Mouse (Mus musculus): ENCODE measurements around the gene Sec23b. TPM values are rescaled to one million over a fixed set of nuclear protein-coding genes. Genes with fewer than 3 reads are reported as not detected.

Sec23b gene
- polyA plus RNA-seq (2012; rRNA removed) = 36.8 and 36.9 TPM in 2 replicates

DNA sequence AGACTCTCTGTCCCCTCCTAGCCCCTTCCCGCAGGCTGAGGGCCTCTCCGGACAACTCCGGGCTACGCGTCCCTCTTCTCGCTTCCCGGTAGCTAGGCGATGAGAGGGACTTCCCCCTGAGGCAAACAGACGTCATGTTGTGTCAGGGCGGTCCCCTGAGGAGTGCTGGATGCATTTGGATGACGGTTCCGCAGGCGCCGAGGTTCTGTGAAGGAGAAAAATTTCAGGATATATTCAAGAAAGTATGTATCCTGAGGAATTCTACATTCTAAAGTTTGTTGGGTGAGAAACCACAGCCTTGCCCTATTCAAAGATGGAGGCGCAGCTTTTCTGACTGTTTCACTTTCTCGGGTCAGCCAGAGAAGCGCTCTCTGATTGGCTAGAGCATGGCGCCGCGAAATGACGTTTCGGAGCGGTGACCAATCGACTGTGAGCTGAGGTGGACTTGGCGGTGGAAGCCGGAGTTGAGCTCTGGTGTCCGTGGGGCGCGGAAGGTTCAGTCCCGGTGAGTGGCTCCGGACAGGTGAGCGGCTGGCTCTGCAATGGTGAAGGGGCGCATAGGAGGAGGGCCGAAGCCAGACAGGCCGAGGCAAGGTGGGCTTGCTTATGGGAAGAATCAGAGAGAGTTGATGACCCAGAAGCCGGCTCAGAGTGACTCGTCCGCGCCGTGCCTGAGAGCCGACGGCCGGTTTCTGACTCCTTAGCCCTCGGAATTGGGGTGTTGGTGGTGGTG is at the start of gene Sec23b:
Gene Sec23b (plus strand): TSS at position 410 of the 733 bp plus-strand sequence.

DNA sequence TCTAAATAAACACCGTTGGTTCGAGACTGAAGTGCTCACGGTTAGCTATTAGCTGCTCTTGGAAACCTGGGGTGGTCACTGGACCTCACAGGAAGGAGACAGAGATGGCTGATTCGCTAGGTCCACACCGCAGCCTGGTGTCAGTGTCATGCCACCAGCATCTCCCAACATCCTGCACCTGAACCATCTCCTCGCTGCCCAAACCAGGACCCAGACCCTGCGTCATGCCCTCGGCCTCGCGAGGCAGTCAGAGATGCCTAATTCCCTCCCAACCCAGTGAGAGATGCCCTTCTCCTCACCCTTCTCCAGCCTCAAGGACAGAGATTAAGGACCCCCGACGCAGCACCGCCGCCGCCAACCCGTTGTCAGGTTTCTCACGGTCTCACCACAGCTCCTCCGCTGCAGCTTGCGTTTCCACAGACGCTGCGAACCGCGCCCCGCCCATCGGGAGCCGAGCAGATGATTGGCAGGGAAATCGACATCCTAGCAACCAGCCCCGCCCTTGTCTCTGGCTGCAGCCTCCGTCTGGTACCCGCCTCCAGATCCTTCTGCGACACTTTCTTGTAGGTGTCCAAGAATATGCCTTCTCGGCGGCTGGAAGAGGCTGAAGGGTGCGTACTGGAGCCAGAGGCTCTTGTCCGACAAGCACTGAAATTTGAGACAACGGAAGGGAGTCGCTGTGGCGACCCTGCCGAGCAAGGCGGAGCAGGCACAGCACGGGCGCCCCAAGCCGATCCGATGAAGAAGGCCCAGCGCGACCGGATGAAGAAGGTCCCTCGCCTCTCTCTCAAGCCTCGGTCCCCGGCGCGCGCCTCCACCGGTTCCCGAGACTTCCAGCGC is 28.8 kb upstream of the Sec23b start, which contains the start of the genes Dzank1 and Polr3f:
Gene Dzank1 (minus strand): TSS at position 434 of the 840 bp plus-strand sequence.
Gene Polr3f (plus strand): TSS at position 738 of the 840 bp plus-strand sequence.

GRCm38 (mm10) chr2:144550529-144550928 is 5.5 kb upstream of the Sec23b start, which contains the start of gene Rbbp9:
Rbbp9 (minus strand) TSS chr2:144550869.

GRCm38 (mm10) chr2:144593951-144594651 is 38.1 kb downstream of the Sec23b start, which contains the start of gene Smim26:
Smim26 (plus strand) TSS chr2:144594054.

DNA sequence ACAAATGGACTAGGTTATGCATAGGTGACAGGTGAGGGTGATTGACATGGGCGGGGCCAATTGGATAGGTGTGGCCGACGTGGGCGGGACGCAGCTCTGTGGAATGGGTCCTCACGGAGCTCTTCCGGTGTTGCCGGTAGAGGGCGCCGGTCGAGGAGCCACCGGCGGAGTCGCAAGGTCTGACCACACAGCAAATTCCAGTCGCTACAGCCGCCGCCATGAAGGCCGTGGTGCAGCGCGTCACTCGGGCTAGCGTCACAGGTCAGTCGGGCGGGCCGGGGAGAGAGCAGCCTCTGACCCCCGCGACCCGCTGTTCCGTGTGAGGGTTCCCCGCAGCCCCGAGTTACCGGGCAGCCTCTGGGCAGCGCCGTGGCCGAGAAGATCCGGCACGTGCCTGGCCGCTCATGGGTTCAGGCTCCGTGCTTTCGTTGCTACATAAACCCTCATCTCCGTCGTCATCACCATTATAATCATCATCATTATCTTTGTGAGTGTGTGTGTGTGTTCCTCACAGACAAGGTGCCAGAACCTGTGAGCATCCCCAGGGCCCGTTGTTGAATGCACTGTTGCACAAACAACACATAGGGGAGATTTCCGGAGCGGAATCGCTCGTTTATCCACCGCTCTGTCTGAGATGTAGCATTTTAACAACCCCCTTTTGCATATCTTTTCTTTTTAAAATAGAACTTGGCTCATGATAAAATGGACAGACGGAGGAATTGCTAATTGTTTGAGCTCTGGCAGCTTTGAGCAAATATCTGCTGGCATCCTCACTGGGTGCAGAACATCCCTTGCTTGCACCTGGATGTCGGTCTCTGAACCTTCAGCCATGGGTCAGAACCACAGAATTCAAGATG is 44.0 kb downstream of the Sec23b start, which contains the start of gene Dtd1:
Gene Dtd1 (plus strand): TSS at position 67 of the 857 bp plus-strand sequence.

Other genes with a start within 250 kb of the Sec23b start
- gene Ovol2, start 224.1 kb upstream of the Sec23b start, polyA plus RNA-seq (2012; rRNA removed) = 39.7 and 59.7 TPM in 2 replicates
- 22.3 and 25.1 TPM in 2 replicates for gene Kat14, start 187.2 kb upstream of the Sec23b start, polyA plus RNA-seq (2012; rRNA removed)
- gene Pet117, start 187.2 kb upstream of the Sec23b start, polyA plus RNA-seq (2012; rRNA removed) = not detected in 2 replicates
- gene Dzank1, start 28.8 kb upstream of the Sec23b start, polyA plus RNA-seq (2012; rRNA removed) = 0.23 and 0.31 TPM in 2 replicates
- 2.8 TPM in 2 replicates for gene Polr3f, start 28.5 kb upstream of the Sec23b start, polyA plus RNA-seq (2012; rRNA removed)
- 4.4 and 5.5 TPM in 2 replicates for gene Rbbp9, start 5.4 kb upstream of the Sec23b start, polyA plus RNA-seq (2012; rRNA removed)
- gene Smim26, start 37.8 kb downstream of the Sec23b start, polyA plus RNA-seq (2012; rRNA removed) = 1.7 and 1.8 TPM in 2 replicates
- 6.0 and 6.2 TPM in 2 replicates for gene Dtd1, start 43.7 kb downstream of the Sec23b start, polyA plus RNA-seq (2012; rRNA removed)